Mouse (Mus musculus): ENCODE measurements around the gene Tusc1. TPM values are rescaled to one million over a fixed set of nuclear protein-coding genes. Genes with fewer than 3 reads are reported as not detected.
A peak's percentile ranks its signal among the peaks of the same experiment; 100 is the strongest.

Gene Tusc1
- 10 to 100 TPM; 10.9 to 13.6 TPM for total RNA-seq (2021)

- peak; percentile 72 to 74 for DNase-seq (ENCODE audit: low spot score in 2 of 2)
- intact Hi-C loops (cut with DNase I) = no loop called here
These were observed at the start of gene Tusc1 for GRCm38 (mm10) chr4:93335118-93336003. Gene Tusc1 (minus strand): TSS chr4:93335511.

DNA sequence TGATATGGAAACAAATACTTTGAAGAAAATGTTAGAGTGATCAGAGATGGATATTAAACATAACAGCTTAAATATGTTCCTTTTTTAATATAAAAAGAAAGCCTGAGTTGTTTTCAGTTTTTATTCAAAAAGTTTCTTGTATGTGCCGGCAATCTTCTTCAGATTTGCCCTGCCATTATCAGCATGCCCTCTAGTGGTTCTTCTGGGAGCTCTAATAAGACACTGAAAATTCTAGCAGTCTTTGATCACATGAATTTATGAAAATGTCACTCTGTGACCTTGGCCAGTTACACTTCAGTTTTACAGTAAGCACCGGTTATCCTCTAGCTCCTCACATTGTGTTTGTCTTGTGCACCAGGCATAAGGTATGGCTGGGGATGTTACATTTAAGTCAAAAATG, 17.6 kb upstream of the Tusc1 start:
- DNase-seq (ENCODE audit: low spot score in 2 of 2) = peak; percentile 5 to 14

DNA sequence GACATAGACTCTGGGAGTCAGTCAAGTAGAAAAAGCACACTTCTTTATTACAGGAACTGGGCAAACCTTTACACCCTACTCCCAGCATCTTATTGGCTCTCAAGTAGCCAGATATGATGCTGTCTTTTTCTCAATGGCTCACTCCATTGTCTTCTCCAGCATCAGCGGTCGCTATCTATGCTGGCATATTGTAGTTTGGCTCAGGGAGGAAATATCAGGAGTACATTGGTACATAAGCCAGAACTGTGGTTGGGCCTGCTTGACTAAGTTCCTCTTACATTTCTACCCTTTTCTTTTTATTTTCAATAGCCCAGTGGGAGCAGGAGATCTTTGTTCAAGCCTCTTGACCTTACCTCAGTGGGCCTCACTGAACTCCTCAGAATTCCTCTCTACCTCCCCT, 9.0 kb upstream of the Tusc1 start:
- intact Hi-C loops (cut with DNase I) = no loop called here
- no peak for DNase-seq (ENCODE audit: low spot score in 2 of 2)

More for the DNA sequence above, 17.6 kb upstream of the Tusc1 start:
- intact Hi-C loops (cut with DNase I) = no loop called here

DNA sequence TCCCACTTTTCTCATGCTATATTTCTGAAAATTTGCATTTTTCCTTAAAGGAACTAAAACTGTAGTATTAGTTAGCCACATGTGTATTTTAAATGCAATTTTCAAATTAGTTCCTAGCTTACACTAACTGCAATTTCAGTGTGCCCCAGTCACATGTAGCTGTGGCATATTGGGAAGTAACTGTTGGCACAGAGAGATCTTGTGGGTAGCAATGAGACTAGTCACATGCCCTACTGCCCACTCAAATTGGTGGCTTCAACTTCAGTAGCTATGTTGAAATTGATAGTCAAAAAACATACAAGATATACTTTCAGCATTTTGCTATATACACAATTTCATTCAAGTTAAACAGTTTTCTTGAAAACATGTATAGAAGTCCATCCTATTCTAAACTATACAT, 6.3 kb upstream of the Tusc1 start:
- no peak for DNase-seq (ENCODE audit: low spot score in 2 of 2)
- intact Hi-C loops (cut with DNase I) = no loop called here

GRCm38 (mm10) chr4:93337977-93338376, 2.7 kb upstream of the Tusc1 start:
- DNase-seq (ENCODE audit: low spot score in 2 of 2) = no peak
- intact Hi-C loops (cut with DNase I) = no loop called here

GRCm38 (mm10) chr4:93334636-93335117, 634 bp downstream of the Tusc1 start:
- intact Hi-C loops (cut with DNase I) = no loop called here
- peak; percentile 49 to 68 for DNase-seq (ENCODE audit: low spot score in 2 of 2)

DNA sequence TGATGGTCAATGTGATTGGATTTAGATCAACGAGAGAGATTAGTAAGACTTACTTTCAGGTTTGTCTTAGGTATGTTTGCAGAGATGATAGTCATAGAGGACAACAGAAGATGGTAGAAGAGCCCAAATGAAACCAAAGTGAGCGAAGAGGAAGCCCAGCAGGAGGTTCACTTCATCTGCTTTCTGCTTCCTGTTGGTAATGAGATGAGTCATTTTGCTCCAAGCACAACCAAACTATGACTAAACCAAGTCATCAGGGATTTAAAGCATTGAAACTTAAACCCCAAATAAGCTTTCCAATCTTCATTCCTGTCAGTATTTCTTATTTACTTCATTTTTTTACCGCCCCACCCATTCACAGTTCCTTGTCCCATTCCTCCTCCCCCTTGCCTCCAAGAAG, 27.8 kb downstream of the Tusc1 start:
- no peak for DNase-seq (ENCODE audit: low spot score in 2 of 2)
- intact Hi-C loops (cut with DNase I) = no loop called here

DNA sequence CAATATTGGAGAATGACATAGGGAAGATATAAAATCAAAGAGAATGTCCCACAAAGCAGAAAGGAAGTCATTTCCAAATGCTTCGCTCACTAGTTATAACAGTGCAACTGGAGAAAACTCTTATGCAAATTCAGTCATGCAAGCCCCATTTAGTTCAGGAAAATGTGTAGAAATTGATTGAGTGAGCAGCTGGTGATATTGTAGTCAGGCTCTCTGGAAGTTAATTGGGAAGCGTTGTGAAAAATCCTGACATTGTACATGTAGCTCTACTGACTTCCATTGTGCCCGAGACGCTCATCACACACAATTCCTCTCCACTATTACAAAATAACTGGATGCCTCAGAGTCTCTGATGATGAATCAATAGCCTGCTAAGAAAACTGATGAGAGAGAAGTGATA, 49.2 kb downstream of the Tusc1 start:
- intact Hi-C loops (cut with DNase I) = no loop called here
- DNase-seq (ENCODE audit: low spot score in 2 of 2) = peak in 1 of 2 experiments; percentile 7

All from left cerebral cortex, postnatal 25 days (tissue).